Mouse (Mus musculus): Measurements from ENCODE around the gene Lrmda.

Gene Lrmda

GRCm38 (mm10) chr14:22093124-22093523 is 73.6 kb downstream of the Lrmda start:
- DNase-seq (ENCODE audit: low read depth, low spot score): no peak

GRCm38 (mm10) chr14:22101961-22102805 is 82.7 kb downstream of the Lrmda start:
- no peak for DNase-seq (ENCODE audit: low read depth, low spot score)

- DNase-seq (ENCODE audit: low read depth, low spot score): no peak
These were observed 86.3 kb downstream of the Lrmda start for GRCm38 (mm10) chr14:22105855-22106254.

GRCm38 (mm10) chr14:22106777-22107176 is 87.3 kb downstream of the Lrmda start:
- no peak for DNase-seq (ENCODE audit: low read depth, low spot score)

- no peak for DNase-seq (ENCODE audit: low read depth, low spot score)
These were observed 89.9 kb downstream of the Lrmda start for GRCm38 (mm10) chr14:22109423-22109822.

- DNase-seq (ENCODE audit: low read depth, low spot score): no peak
These were observed 94.2 kb downstream of the Lrmda start for GRCm38 (mm10) chr14:22113463-22114361.

GRCm38 (mm10) chr14:22114651-22115351 is 95.3 kb downstream of the Lrmda start:
- no peak for DNase-seq (ENCODE audit: low read depth, low spot score)

- no peak for DNase-seq (ENCODE audit: low read depth, low spot score)
These were observed 98.6 kb downstream of the Lrmda start for GRCm38 (mm10) chr14:22118096-22118495.

- no peak for DNase-seq (ENCODE audit: low read depth, low spot score)
These were observed 99.0 kb downstream of the Lrmda start for GRCm38 (mm10) chr14:22118512-22118911.

GRCm38 (mm10) chr14:22126276-22126675 is 106.8 kb downstream of the Lrmda start:
- no peak for DNase-seq (ENCODE audit: low read depth, low spot score)

GRCm38 (mm10) chr14:22126859-22127258 is 107.3 kb downstream of the Lrmda start:
- DNase-seq (ENCODE audit: low read depth, low spot score): no peak

- DNase-seq (ENCODE audit: low read depth, low spot score): no peak
These were observed 111.6 kb downstream of the Lrmda start for GRCm38 (mm10) chr14:22130950-22131585.

GRCm38 (mm10) chr14:22139281-22139680 is 119.8 kb downstream of the Lrmda start:
- no peak for DNase-seq (ENCODE audit: low read depth, low spot score)

GRCm38 (mm10) chr14:22144014-22144413 is 124.5 kb downstream of the Lrmda start:
- no peak for DNase-seq (ENCODE audit: low read depth, low spot score)

- DNase-seq (ENCODE audit: low read depth, low spot score): no peak
These were observed 126.4 kb downstream of the Lrmda start for GRCm38 (mm10) chr14:22145863-22146262.

GRCm38 (mm10) chr14:22146508-22147044 is 127.1 kb downstream of the Lrmda start:
- no peak for DNase-seq (ENCODE audit: low read depth, low spot score)

- no peak for DNase-seq (ENCODE audit: low read depth, low spot score)
These were observed 128.0 kb downstream of the Lrmda start for GRCm38 (mm10) chr14:22147341-22148024.

GRCm38 (mm10) chr14:22152701-22153100 is 133.2 kb downstream of the Lrmda start:
- no peak for DNase-seq (ENCODE audit: low read depth, low spot score)

- no peak for DNase-seq (ENCODE audit: low read depth, low spot score)
These were observed 134.6 kb downstream of the Lrmda start for GRCm38 (mm10) chr14:22154096-22154495.

GRCm38 (mm10) chr14:22155034-22155433 is 135.5 kb downstream of the Lrmda start:
- no peak for DNase-seq (ENCODE audit: low read depth, low spot score)

All from A20 (cell line).